Mouse (Mus musculus) embryonic fibroblast, embryonic 13.5 days (primary cell): ENCODE measurements around the gene Umod. TPM values are rescaled to one million over a fixed set of nuclear protein-coding genes. Genes with fewer than 3 reads are reported as not detected.

Experiments used
- H3K27ac ChIP-seq: 2 replicates; pipeline ENCODE4 v1.5.1; 2012; ENCODE audit warnings: low read length, control low read depth, inconsistent platforms; ENCODE audit not compliant: insufficient read depth
- H3K4me1 ChIP-seq: 2 replicates; pipeline ENCODE4 v1.6.1; 2011; ENCODE audit warnings: low read length; ENCODE audit not compliant: control insufficient read depth, insufficient read depth
- H3K4me3 ChIP-seq: 2 replicates; pipeline ENCODE4 v1.5.1; 2011; ENCODE audit warnings: mild to moderate bottlenecking, control low read depth, low read length; ENCODE audit not compliant: insufficient read depth
- CTCF ChIP-seq: IDR thresholded peaks from 2 replicates; pipeline ENCODE4 v1.5.1; 2011; ENCODE audit warnings: mild to moderate bottlenecking, control low read depth, low read length, moderate library complexity, borderline replicate concordance; ENCODE audit not compliant: insufficient read depth
- POLR2A ChIP-seq: IDR thresholded peaks from 2 replicates; pipeline ENCODE4 v1.6.1; 2011; ENCODE audit warnings: low read depth, mild to moderate bottlenecking, control low read depth, low read length, moderate library complexity
- polyA plus RNA-seq: library from polyadenylated mRNA; stranded (reverse); fragments of >200 nt; gene quantifications from 2 replicates; pipeline ENCODE4 v1.2.4, GENCODE M21; 2011; ENCODE audit warnings: low read depth; ENCODE audit not compliant: missing spikeins, insufficient read length

The Umod gene
- polyA plus RNA-seq, result not detected in 2 replicates

- H3K4me3 ChIP-seq, result no peak within 1 kb of the TSS
- no peak for TF ChIP-seq POLR2A
- TF ChIP-seq CTCF, result no peak
Observed at GRCm38 (mm10) chr7:119479256-119479655, at the start of gene Umod. Gene Umod, minus strand, starts transcription at chr7:119479282.

GRCm38 (mm10) chr7:119528617-119529016 lies 49.5 kb upstream of the Umod start:
- no peak for TF ChIP-seq POLR2A
- TF ChIP-seq CTCF, result no peak
- no peak overlapping the region for H3K4me3 ChIP-seq
- no peak overlapping the region for H3K27ac ChIP-seq
- no peaks in the 10 kb centered on the region for H3K4me1 ChIP-seq

More at GRCm38 (mm10) chr7:119479256-119479655, at the start of gene Umod:
- no peaks in the 10 kb centered on the region for H3K4me1 ChIP-seq
- H3K27ac ChIP-seq, result no peak within 1 kb of the TSS

GRCm38 (mm10) chr7:119527548-119527947 lies 48.5 kb upstream of the Umod start:
- no peak for TF ChIP-seq POLR2A
- no peak for TF ChIP-seq CTCF
- Histone ChIP-seq H3K27ac (no peak overlapping the region), H3K4me1 (no peaks in the 10 kb centered on the region), H3K4me3 (no peak overlapping the region)

- Histone ChIP-seq H3K4me1 (no peaks in the 10 kb centered on the region), H3K27ac (no peak overlapping the region), H3K4me3 (no peak overlapping the region)
- TF ChIP-seq CTCF (no peak), POLR2A (no peak)
Observed at GRCm38 (mm10) chr7:119527135-119527534, 48.1 kb upstream of the Umod start.

- no peak overlapping the region for H3K27ac ChIP-seq
Observed at GRCm38 (mm10) chr7:119526486-119526885, 47.4 kb upstream of the Umod start.

GRCm38 (mm10) chr7:119525881-119526281 lies 46.8 kb upstream of the Umod start:
- TF ChIP-seq CTCF (no peak), POLR2A (no peak)
- H3K4me3 ChIP-seq, result no peak overlapping the region

More at GRCm38 (mm10) chr7:119526486-119526885, 47.4 kb upstream of the Umod start:
- TF ChIP-seq CTCF, result no peak
- TF ChIP-seq POLR2A, result no peak
- Histone ChIP-seq H3K4me3 (no peak overlapping the region), H3K4me1 (no peaks in the 10 kb centered on the region)

GRCm38 (mm10) chr7:119523389-119523788 lies 44.3 kb upstream of the Umod start, which contains the start of gene Pdilt:
Gene Pdilt, minus strand, starts transcription at chr7:119523489.
- no peak within 1 kb of the TSS for H3K27ac ChIP-seq
- no peak within 1 kb of the TSS for H3K4me3 ChIP-seq
- TF ChIP-seq CTCF (no peak), POLR2A (no peak)
- H3K4me1 ChIP-seq, result no peaks in the 10 kb centered on the region

More at GRCm38 (mm10) chr7:119525881-119526281, 46.8 kb upstream of the Umod start:
- no peak overlapping the region for H3K27ac ChIP-seq
- H3K4me1 ChIP-seq, result no peaks in the 10 kb centered on the region

- Histone ChIP-seq H3K27ac (no peak overlapping the region), H3K4me3 (no peak overlapping the region), H3K4me1 (no peaks in the 10 kb centered on the region)
- no peak for TF ChIP-seq POLR2A
- no peak for TF ChIP-seq CTCF
Observed at GRCm38 (mm10) chr7:119522385-119522784, 43.3 kb upstream of the Umod start.

GRCm38 (mm10) chr7:119521816-119522215 lies 42.7 kb upstream of the Umod start:
- Histone ChIP-seq H3K27ac (no peak overlapping the region), H3K4me3 (no peak overlapping the region), H3K4me1 (no peaks in the 10 kb centered on the region)
- TF ChIP-seq CTCF (no peak), POLR2A (no peak)

GRCm38 (mm10) chr7:119519654-119520053 lies 40.6 kb upstream of the Umod start:
- Histone ChIP-seq H3K27ac (no peak overlapping the region), H3K4me3 (no peak overlapping the region), H3K4me1 (no peaks in the 10 kb centered on the region)
- no peak for TF ChIP-seq POLR2A
- peak; percentile 15; the same call in 1 of the 2 replicates for TF ChIP-seq CTCF

GRCm38 (mm10) chr7:119519163-119519562 lies 40.1 kb upstream of the Umod start, which contains the start of gene Acsm5:
Gene Acsm5, plus strand, starts transcription at chr7:119519463.
- H3K27ac ChIP-seq, result no peak within 1 kb of the TSS
- no peaks in the 10 kb centered on the region for H3K4me1 ChIP-seq
- TF ChIP-seq POLR2A (no peak), CTCF (no peak)
- H3K4me3 ChIP-seq, result no peak within 1 kb of the TSS
